Mouse (Mus musculus) stomach, postnatal 0 days (tissue): ENCODE data around the gene Sox13.

Experiments used
- CTCF ChIP-seq: IDR thresholded peaks from 2 replicates; pipeline ENCODE4 v1.5.1; 2016; ENCODE audit warnings: antibody characterized with exemption, low read depth, mild to moderate bottlenecking, moderate library complexity
- EP300 ChIP-seq: optimal IDR thresholded peaks from 2 replicates; pipeline ENCODE3; 2016; ENCODE audit warnings: antibody characterized with exemption

DNA sequence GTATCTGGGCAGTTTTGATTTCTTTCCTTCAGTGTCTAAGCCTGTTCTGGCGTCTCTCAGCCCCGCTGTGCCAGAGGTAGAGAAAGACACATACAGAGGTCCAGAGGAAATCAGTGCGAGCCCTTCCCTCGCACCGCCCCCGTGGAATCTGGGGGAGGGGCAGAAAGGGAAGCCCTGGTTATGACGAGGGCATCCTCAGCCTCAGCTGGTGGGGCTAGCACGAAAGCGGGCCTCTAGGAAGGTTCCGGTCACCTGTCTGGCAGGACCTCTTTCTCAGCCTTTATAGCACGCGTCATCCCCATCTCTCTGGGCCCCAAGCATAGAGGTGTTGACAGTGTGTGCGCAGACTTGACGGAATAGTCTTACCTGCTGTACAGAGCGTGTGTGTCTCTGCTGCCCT, 68.3 kb downstream of the Sox13 start:
- TF ChIP-seq CTCF, result no peak
- TF ChIP-seq EP300, result no peak
